Mouse (Mus musculus) adrenal gland, adult 18-20 months (tissue): Measurements from ENCODE around the gene Map6. TPM values are rescaled to one million over a fixed set of nuclear protein-coding genes. Genes with fewer than 3 reads are reported as not detected.
"Not testable (repeated sequence)": the region's sequence is repeated elsewhere in the genome, so short reads cannot be mapped to it uniquely, and the experiment has no call there.

ENCODE experiments used
- DNase-seq, 2 experiments: peaks; one replicate each; pipeline ENCODE4 v3.0.0; 2021 to 2022; ENCODE audit warnings: low spot score in 2 of 2
- total RNA-seq, 2 experiments: library from RNA; stranded (reverse); gene quantifications; 1 replicate in 1 of 2; 2 replicates in 1 of 2; pipeline ENCODE4 v1.2.3; 2021

Gene Map6
- total RNA-seq, 2 experiments from 2014 or later, result 6.6 to 10.9 TPM

- DNase-seq, result peak; percentile 77 to 78
Measured at GRCm38 (mm10) chr7:99352526-99353400, 85.5 kb downstream of the Map6 start, which contains the start of gene Serpinh1. Serpinh1 (minus strand) TSS chr7:99353239.

GRCm38 (mm10) chr7:99355731-99356131 lies 88.5 kb downstream of the Map6 start:
- peak; percentile 51 to 59 for DNase-seq

GRCm38 (mm10) chr7:99356244-99356930 lies 89.1 kb downstream of the Map6 start:
- DNase-seq, result peak; percentile 26 to 33

- peak; percentile 69 to 74 for DNase-seq
Measured at GRCm38 (mm10) chr7:99357201-99357600, 90.0 kb downstream of the Map6 start.

- DNase-seq, result no peak
Measured at GRCm38 (mm10) chr7:99358371-99358770, 91.1 kb downstream of the Map6 start.

GRCm38 (mm10) chr7:99360021-99360802 lies 93.0 kb downstream of the Map6 start:
- DNase-seq, result no peak

- DNase-seq, result no peak
Measured at GRCm38 (mm10) chr7:99360803-99361414, 93.7 kb downstream of the Map6 start.

- DNase-seq, result no peak
Measured at GRCm38 (mm10) chr7:99362137-99362536, 94.9 kb downstream of the Map6 start.

- DNase-seq, result peak; percentile 60 to 62
Measured at GRCm38 (mm10) chr7:99365069-99365468, 97.8 kb downstream of the Map6 start.

- DNase-seq, result no peak
Measured at GRCm38 (mm10) chr7:99366716-99367115, 99.5 kb downstream of the Map6 start.

GRCm38 (mm10) chr7:99374325-99374724 lies 107.1 kb downstream of the Map6 start:
- not testable (repeated sequence) for DNase-seq

- peak; percentile 83 to 85 for DNase-seq
Measured at GRCm38 (mm10) chr7:99375455-99375854, 108.2 kb downstream of the Map6 start.

- DNase-seq, result no peak
Measured at GRCm38 (mm10) chr7:99378870-99379269, 111.6 kb downstream of the Map6 start.

GRCm38 (mm10) chr7:99380491-99381213 lies 113.4 kb downstream of the Map6 start:
- DNase-seq, result no peak

GRCm38 (mm10) chr7:99381214-99382087 lies 114.2 kb downstream of the Map6 start, which contains the start of gene Gdpd5:
Gdpd5 (plus strand) TSS chr7:99381414.
- DNase-seq, result peak; percentile 100

- peak; percentile 26 to 34 for DNase-seq
Measured at GRCm38 (mm10) chr7:99382088-99383000, 115.1 kb downstream of the Map6 start.

- no peak for DNase-seq
Measured at GRCm38 (mm10) chr7:99383246-99383645, 116.0 kb downstream of the Map6 start.

- DNase-seq, result no peak
Measured at GRCm38 (mm10) chr7:99384101-99384611, 116.9 kb downstream of the Map6 start.
